In the genomic region with DNA sequence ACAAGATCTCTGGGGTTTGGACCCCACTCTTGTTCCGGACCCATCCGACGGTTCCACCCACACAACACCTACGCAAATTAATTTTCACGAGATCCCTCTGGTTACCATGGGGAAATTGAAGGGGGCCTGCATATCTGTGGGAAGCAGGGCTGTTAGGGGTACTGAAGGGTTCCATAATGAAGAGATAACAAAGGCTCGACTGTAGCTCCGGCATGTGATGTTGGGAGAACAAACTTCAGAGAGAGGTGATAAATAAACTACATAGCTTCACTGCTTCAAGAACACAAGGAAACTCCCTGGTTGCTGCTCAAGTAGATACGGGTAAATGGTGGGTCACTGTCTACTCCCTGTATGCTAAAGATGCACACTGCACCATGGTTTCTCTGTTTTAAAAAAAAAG, we compare ENCODE assay signal across 25 mouse cellular contexts. TPM values are rescaled to one million over a fixed set of nuclear protein-coding genes. Genes with fewer than 3 reads are reported as not detected.
DNase-seq lines count a peak whose midpoint lies in the region; ATAC-seq and TF ChIP-seq lines count a peak whose summit lies in the region.
"Had no signal": no experiment of that assay in that cellular context is flagged by ENCODE, and none has a peak within 500 bp of the region (broad histone marks: within the 10 kb centered on the region; RNA-seq: fewer than 3 reads in every experiment).

No protein-coding gene starts in this region.

- no peaks in the 10 kb centered on the region for H3K9me3 ChIP-seq in liver, embryonic 12.5 days (replicated peaks)
- H3K9me3 ChIP-seq in MEL (replicated peaks; ENCODE audit: insufficient read depth, low read length): no peaks in the 10 kb centered on the region
- H3K9me3 ChIP-seq in liver, embryonic 13.5 days (replicated peaks): no peaks in the 10 kb centered on the region
- H3K9me3 ChIP-seq in midbrain, embryonic 14.5 days (ENCODE audit: control insufficient read depth, low read length): no peaks in the 10 kb centered on the region
- H3K9me3 ChIP-seq in midbrain, embryonic 16.5 days (replicated peaks; ENCODE audit: control insufficient read depth, low read length, poor library complexity, severe bottlenecking): no peaks in the 10 kb centered on the region
- H3K9me3 ChIP-seq: embryonic facial prominence, embryonic 13.5 days; embryonic facial prominence, embryonic 15.5 days; forebrain, embryonic 10.5 days; forebrain, embryonic 12.5 days; G1E had no signal

- TF ChIP-seq RAD21 in MEL (IDR thresholded peaks at IDR 0.05; ENCODE audit: low read depth, low read length): no peak

- peaks cover 57% of the 10 kb centered on the region for H3K4me1 ChIP-seq in liver, embryonic 12.5 days
- H3K4me1 ChIP-seq in MEL (ENCODE audit: control insufficient read depth in 1 of 2, insufficient read depth in 2 of 2, low read length in 2 of 2): peaks cover 13 to 22% of the 10 kb centered on the region in 2 experiments
- H3K4me1 ChIP-seq in liver, embryonic 13.5 days (replicated peaks): peaks cover 47% of the 10 kb centered on the region
- peaks cover 8% of the 10 kb centered on the region; the same call in 1 of the 2 replicates for H3K4me1 ChIP-seq in midbrain, embryonic 14.5 days (ENCODE audit: control insufficient read depth, insufficient read depth, low read length)
- peaks cover 8% of the 10 kb centered on the region for H3K4me1 ChIP-seq in midbrain, embryonic 16.5 days (ENCODE audit: control insufficient read depth, insufficient read depth, low read length)

- H3K27me3 ChIP-seq in liver, embryonic 12.5 days (replicated peaks): no peaks in the 10 kb centered on the region
- H3K27me3 ChIP-seq in MEL (ENCODE audit: control insufficient read depth in 1 of 2, insufficient read depth in 2 of 2, low read length in 2 of 2): no peaks in the 10 kb centered on the region
- no peaks in the 10 kb centered on the region for H3K27me3 ChIP-seq in liver, embryonic 13.5 days
- no peaks in the 10 kb centered on the region for H3K27me3 ChIP-seq in midbrain, embryonic 14.5 days (ENCODE audit: control insufficient read depth, insufficient read depth, low read length)
- H3K27me3 ChIP-seq in midbrain, embryonic 16.5 days (ENCODE audit: control insufficient read depth, insufficient read depth, low read depth, low read length): no peaks in the 10 kb centered on the region
- H3K27me3 ChIP-seq: embryonic facial prominence, embryonic 13.5 days; embryonic facial prominence, embryonic 15.5 days; forebrain, embryonic 12.5 days; Patski had no signal

- peaks cover 13% of the 10 kb centered on the region for H3K79me2 ChIP-seq in MEL (ENCODE audit: control insufficient read depth, insufficient read depth, low read length, poor library complexity)

- no peak for TF ChIP-seq POLR2A in MEL (IDR thresholded peaks at IDR 0.05; ENCODE audit: control insufficient read depth in 1 of 2, insufficient read depth in 1 of 2, low read depth in 1 of 2, low read length in 2 of 2, poor library complexity in 1 of 2)

- peak overlapping the region; percentile 53 for H3K27ac ChIP-seq in liver, embryonic 12.5 days
- H3K27ac ChIP-seq in MEL (ENCODE audit: control insufficient read depth, low read depth, low read length): peak overlapping the region; percentile 78
- H3K27ac ChIP-seq in liver, embryonic 13.5 days: peak overlapping the region; percentile 29; the same call in 1 of the 2 replicates
- H3K27ac ChIP-seq in midbrain, embryonic 14.5 days (replicated peaks; ENCODE audit: low read depth, low read length): no peak overlapping the region
- H3K27ac ChIP-seq in midbrain, embryonic 16.5 days (ENCODE audit: low read length): no peak overlapping the region
- H3K27ac ChIP-seq: embryonic facial prominence, embryonic 13.5 days; embryonic facial prominence, embryonic 15.5 days; forebrain, embryonic 10.5 days; forebrain, embryonic 12.5 days had no signal

- TF ChIP-seq EP300 in MEL (IDR thresholded peaks at IDR 0.05; ENCODE audit: low read depth in 1 of 2, low read length in 2 of 2): peak; percentile 59 to 86; a peak in 3 of 4 replicates

- 43% methylated on average over 8 of the region's 8 CpGs for WGBS in liver, embryonic 12.5 days (ENCODE audit: insufficient replicate concordance)
- 40% methylated on average over 8 of the region's 8 CpGs for whole genome bisulfite sequencing in liver, embryonic 13.5 days (ENCODE audit: insufficient replicate concordance)
- WGBS in midbrain, embryonic 14.5 days: 85% methylated on average over 8 of the region's 8 CpGs
- WGBS in midbrain, embryonic 16.5 days: 89% methylated on average over 8 of the region's 8 CpGs

- H3K4me2 ChIP-seq in liver, embryonic 12.5 days: peak overlapping the region; percentile 11; the same call in 1 of the 2 replicates
- H3K4me2 ChIP-seq in liver, embryonic 13.5 days: 0 out of 2 replicates have a peak overlapping the region, but pooled peaks have one; percentile 1
- H3K4me2 ChIP-seq in midbrain, embryonic 14.5 days (ENCODE audit: low read length): no peak overlapping the region
- H3K4me2 ChIP-seq in midbrain, embryonic 16.5 days (ENCODE audit: low read length): no peak overlapping the region
- H3K4me2 ChIP-seq: embryonic facial prominence, embryonic 13.5 days; embryonic facial prominence, embryonic 15.5 days; forebrain, embryonic 12.5 days had no signal

- TF ChIP-seq CTCF in MEL (IDR thresholded peaks at IDR 0.05 in 2 of 3, conservative IDR thresholded peaks at IDR 0.05 in 1 of 3; ENCODE audit: control insufficient read depth in 1 of 3, insufficient read depth in 1 of 3, low read depth in 2 of 3, low read length in 3 of 3, poor library complexity in 1 of 3, severe bottlenecking in 1 of 3): no peak

- H3K9ac ChIP-seq in liver, embryonic 12.5 days: no peak overlapping the region; the same call in 1 of the 2 replicates
- H3K9ac ChIP-seq in MEL (ENCODE audit: control insufficient read depth, low read depth, low read length, poor library complexity, severe bottlenecking): peak overlapping the region; percentile 1; the same call in 1 of the 2 replicates
- H3K9ac ChIP-seq in liver, embryonic 13.5 days: no peak overlapping the region
- H3K9ac ChIP-seq in midbrain, embryonic 14.5 days (replicated peaks; ENCODE audit: low read length): no peak overlapping the region
- H3K9ac ChIP-seq in midbrain, embryonic 16.5 days (ENCODE audit: low read depth, low read length): no peak overlapping the region
- H3K9ac ChIP-seq: embryonic facial prominence, embryonic 13.5 days; embryonic facial prominence, embryonic 15.5 days; forebrain, embryonic 12.5 days had no signal

- H3K36me3 ChIP-seq in liver, embryonic 12.5 days: no peaks in the 10 kb centered on the region
- peaks cover 0 to 19% of the 10 kb centered on the region in 2 experiments; a peak in 2 of 4 replicates for H3K36me3 ChIP-seq in MEL (ENCODE audit: control insufficient read depth in 1 of 2, insufficient read depth in 2 of 2, low read length in 2 of 2)
- no peaks in the 10 kb centered on the region for H3K36me3 ChIP-seq in liver, embryonic 13.5 days
- H3K36me3 ChIP-seq in midbrain, embryonic 14.5 days (ENCODE audit: control insufficient read depth, insufficient read depth, low read length): peaks cover 6% of the 10 kb centered on the region; the same call in 1 of the 2 replicates
- H3K36me3 ChIP-seq in midbrain, embryonic 16.5 days (ENCODE audit: control insufficient read depth, insufficient read depth, low read length): no peaks in the 10 kb centered on the region; the same call in 1 of the 2 replicates

- no peak overlapping the region for H3K4me3 ChIP-seq in liver, embryonic 12.5 days
- H3K4me3 ChIP-seq in MEL (ENCODE audit: control insufficient read depth in 1 of 2, insufficient read depth in 1 of 2, low read depth in 2 of 2, low read length in 2 of 2): peak overlapping the region in 1 of 2 experiments; percentile 29; a peak in 2 of 4 replicates
- H3K4me3 ChIP-seq in liver, embryonic 13.5 days (replicated peaks): no peak overlapping the region
- H3K4me3 ChIP-seq in midbrain, embryonic 14.5 days (replicated peaks; ENCODE audit: low read depth, low read length): no peak overlapping the region
- H3K4me3 ChIP-seq in midbrain, embryonic 16.5 days (ENCODE audit: low read depth, low read length): no peak overlapping the region
- H3K4me3 ChIP-seq: embryonic facial prominence, embryonic 13.5 days; embryonic facial prominence, embryonic 15.5 days; erythroblast, embryonic 14.5 days; forebrain, embryonic 10.5 days; forebrain, embryonic 12.5 days had no signal

- no peak for ATAC-seq in liver, embryonic 12.5 days
- ATAC-seq in liver, embryonic 13.5 days (ENCODE audit: low read depth): no peak
- ATAC-seq in midbrain, embryonic 14.5 days (ENCODE audit: low FRiP score, low TSS enrichment): no peak
- no peak for ATAC-seq in midbrain, embryonic 16.5 days
- no peak for ATAC-seq in frontal cortex, adult (ENCODE audit: low TSS enrichment)
- ATAC-seq: forebrain, embryonic 14.5 days; forebrain, embryonic 16.5 days; Patski had no signal

- DNase-seq in liver (no peak), MEL (ENCODE audit: low read depth, low spot score) (peak; percentile 79)
- DNase-seq in liver, embryonic 13.5 days: peak; percentile 17
- DNase-seq in midbrain, embryonic 14.5 days: no peak
- DNase-seq: adrenal gland, adult 2 months; adrenal gland, postnatal 10 days; adrenal gland, postnatal 25 days; cerebellum, adult 11 months; cerebellum, adult 18-20 months; cerebellum, adult 8-10 months; cerebellum, postnatal 14 days; cerebellum, postnatal 36 days; embryo, embryonic 11 days had no signal

TF ChIP-seq in MEL, 35 proteins besides CTCF, POLR2A, EP300 and RAD21 (continues in another document):
- TF ChIP-seq TBP (IDR thresholded peaks at IDR 0.05; ENCODE audit: low read depth, low read length) (peak; percentile 58; the same call in 1 of the 2 replicates), JUND (IDR thresholded peaks at IDR 0.05; ENCODE audit: low read depth, low read length) (no peak), MEF2A (IDR thresholded peaks at IDR 0.05; ENCODE audit: extremely low read depth, insufficient replicate concordance, low read depth, low read length, poor library complexity, severe bottlenecking) (no peak), HCFC1 (IDR thresholded peaks at IDR 0.05; ENCODE audit: low read depth, low read length) (no peak), UBTF (IDR thresholded peaks at IDR 0.05; ENCODE audit: borderline replicate concordance, insufficient read depth, low read depth, low read length) (no peak), RCOR1 (IDR thresholded peaks at IDR 0.05; ENCODE audit: low read depth, low read length) (no peak), MAZ (IDR thresholded peaks at IDR 0.05; ENCODE audit: low read depth, low read length) (no peak), MYB (IDR thresholded peaks at IDR 0.05; ENCODE audit: low read depth, low read length) (no peak)

RNA-seq across cellular contexts. Expression of a gene that starts 3.5 kb away (rescaled TPM):
- polyA plus RNA-seq in liver, embryonic 12.5 days (2016; fragmentation: Nextera tagmentation; extraction: Ambion mirVana): 49.0 and 49.2 TPM in 2 replicates
- 60.4 and 67.5 TPM in 2 replicates for total RNA-seq in MEL (2012; rRNA removed)
- 100 to 1,000 TPM in 1 of 2 experiments, not detected in 1; 106 TPM for polyA plus RNA-seq in MEL (2012; ENCODE audit: insufficient read depth in 1 of 2, insufficient read length in 2 of 2, low read depth in 1 of 2, low replicate concordance in 2 of 2, missing spikeins in 1 of 2)
- polyA plus RNA-seq in liver, embryonic 13.5 days (2015; fragmentation: Nextera tagmentation; extraction: Ambion mirVana): 39.6 and 45.0 TPM in 2 replicates
- polyA plus RNA-seq in midbrain, embryonic 14.5 days (2014; fragmentation: Nextera tagmentation; extraction: Ambion mirVana): 58.2 and 61.4 TPM in 2 replicates
- polyA plus RNA-seq in midbrain, embryonic 16.5 days (2015; fragmentation: Nextera tagmentation; extraction: Ambion mirVana): 57.8 and 62.0 TPM in 2 replicates

Comparison
In these comparisons a context has a peak if more than half of its experiments do, and no peak if none do; other contexts are left out.
1. DNase-seq: peak in MEL (single experiment) and liver, embryonic 13.5 days (single experiment); none in liver (single experiment) and midbrain, embryonic 14.5 days (single experiment).
2. H3K27ac ChIP-seq: peak in liver, embryonic 12.5 days (single experiment), MEL (single experiment) and liver, embryonic 13.5 days (single experiment); none in midbrain, embryonic 14.5 days (single experiment) and midbrain, embryonic 16.5 days (single experiment).
3. H3K4me2 ChIP-seq: peak in liver, embryonic 12.5 days (single experiment) and liver, embryonic 13.5 days (single experiment); none in midbrain, embryonic 14.5 days (single experiment) and midbrain, embryonic 16.5 days (single experiment).